Mouse (Mus musculus) spleen, adult 2 months (tissue): ENCODE results near the gene Tssc4.

Experiments
- CTCF ChIP-seq: fragments of 200-500 bp; IDR thresholded peaks from 2 replicates; pipeline ENCODE4 v1.5.1; 2011; ENCODE audit warnings: mild to moderate bottlenecking, inconsistent platforms; ENCODE audit not compliant: insufficient read depth, insufficient read length, insufficient replicate concordance; ENCODE audit errors: extremely low read depth
- POLR2A ChIP-seq: fragments of 200-500 bp; IDR thresholded peaks from 2 replicates; pipeline ENCODE4 v1.6.1; 2011; ENCODE audit warnings: low read depth, low read length, inconsistent platforms

DNA sequence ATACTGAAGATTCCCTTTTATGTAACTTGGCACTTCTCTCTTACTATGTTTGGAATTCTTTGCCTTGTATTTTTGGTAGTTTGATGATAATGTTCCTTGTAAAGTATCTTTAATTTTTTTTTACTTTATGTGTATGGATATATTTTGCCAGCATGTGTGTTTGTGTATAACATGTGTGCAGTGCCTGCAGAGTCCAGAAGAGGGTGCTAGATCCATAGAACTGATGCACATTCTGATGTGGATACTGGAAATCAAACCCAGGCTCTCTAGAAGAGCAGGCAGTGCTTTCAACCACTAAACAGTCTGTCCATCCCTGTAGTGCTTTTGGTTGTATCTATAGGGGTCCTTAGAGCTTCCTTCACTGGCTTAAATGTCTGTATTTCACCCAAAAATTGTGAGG, 45.7 kb downstream of the Tssc4 start:
- TF ChIP-seq CTCF (no peak), POLR2A (no peak)
